Comparison of ENCODE assay signal across 10 mouse cellular contexts in the genomic region with DNA sequence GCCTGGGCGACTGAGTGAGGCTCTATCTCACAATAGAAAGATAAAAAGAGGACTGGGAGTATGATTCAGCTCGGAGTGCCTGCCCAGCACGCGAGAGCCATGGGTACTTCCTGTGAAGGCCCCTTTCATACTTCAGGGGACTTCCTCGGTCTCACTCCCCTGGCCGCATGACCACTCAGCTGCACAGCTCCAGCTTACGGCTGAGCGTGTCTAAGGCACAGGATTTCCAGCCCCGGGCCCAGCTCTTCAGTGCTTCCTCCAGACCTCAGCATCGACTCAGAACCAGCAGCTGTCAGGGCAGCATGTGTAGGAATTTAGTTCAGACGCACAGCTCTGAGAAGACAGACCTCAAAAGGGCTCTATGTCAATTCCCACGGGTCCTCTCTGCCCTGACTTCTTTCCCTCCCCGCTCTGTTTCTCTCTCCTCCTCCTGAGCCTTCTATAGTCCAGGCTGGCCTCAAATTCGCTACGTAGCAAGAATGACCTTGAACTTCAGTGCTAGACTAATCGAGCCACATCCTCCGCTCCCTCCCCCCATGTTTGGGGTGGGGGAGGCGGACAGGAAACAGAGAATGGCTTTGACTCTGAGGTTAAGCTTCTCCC.
DNase-seq lines count a peak whose midpoint lies in the region; ATAC-seq and TF ChIP-seq lines count a peak whose summit lies in the region.
"Had no signal": no experiment of that assay in that cellular context is flagged by ENCODE, and none has a peak within 500 bp of the region (broad histone marks: within the 10 kb centered on the region; RNA-seq: fewer than 3 reads in every experiment).

No protein-coding gene starts in this region.

- peaks cover 16% of the 10 kb centered on the region for H3K36me3 ChIP-seq in heart, embryonic 11.5 days (ENCODE audit: control insufficient read depth, insufficient read depth, low read length)
- peaks cover 2% of the 10 kb centered on the region; the same call in 1 of the 2 replicates for H3K36me3 ChIP-seq in ES-E14 (ENCODE audit: control insufficient read depth, insufficient read depth, low read length, poor library complexity, severe bottlenecking)
- peaks cover 29% of the 10 kb centered on the region for H3K36me3 ChIP-seq in hindbrain, embryonic 10.5 days
- H3K36me3 ChIP-seq in limb, embryonic 14.5 days (ENCODE audit: control insufficient read depth, insufficient read depth, low read length), result peaks cover 16% of the 10 kb centered on the region; the same call in 1 of the 2 replicates

- no peaks in the 10 kb centered on the region for H3K9me3 ChIP-seq in heart, embryonic 11.5 days (replicated peaks; ENCODE audit: control insufficient read depth, low read length)
- no peaks in the 10 kb centered on the region for H3K9me3 ChIP-seq in ES-E14 (ENCODE audit: control insufficient read depth, insufficient read depth, low read depth, low read length)
- no peaks in the 10 kb centered on the region for H3K9me3 ChIP-seq in hindbrain, embryonic 10.5 days
- no peaks in the 10 kb centered on the region for H3K9me3 ChIP-seq in limb, embryonic 14.5 days (ENCODE audit: control insufficient read depth, low read length)

- no peak overlapping the region for H3K4me3 ChIP-seq in heart, embryonic 11.5 days (ENCODE audit: low read depth, low read length)
- peak overlapping the region in 1 of 2 experiments; percentile 1; a peak in 2 of 4 replicates for H3K4me3 ChIP-seq in ES-E14 (ENCODE audit: insufficient read depth in 1 of 2, low read depth in 1 of 2, low read length in 2 of 2, poor library complexity in 1 of 2, severe bottlenecking in 1 of 2)
- H3K4me3 ChIP-seq in hindbrain, embryonic 10.5 days, result no peak overlapping the region
- no peak overlapping the region for H3K4me3 ChIP-seq in limb, embryonic 14.5 days (replicated peaks; ENCODE audit: low read length)

- no peak for DNase-seq in heart, postnatal 25 days (ENCODE audit: low spot score)
- DNase-seq in ES-E14 (ENCODE audit: low read depth, low spot score), result no peak
- DNase-seq in hindbrain, embryonic 10.5 days (ENCODE audit: low spot score), result peak; percentile 36
- DNase-seq in limb, embryonic 14.5 days (ENCODE audit: low spot score), result peak; percentile 46
- DNase-seq in retina, postnatal 1 day, result peak; percentile 25
- DNase-seq in urinary bladder, adult 18-20 months (ENCODE audit: low spot score in 2 of 2), result no peak
- DNase-seq in gastrocnemius, postnatal 14 days, result no peak

- intact Hi-C loops in heart, postnatal 25 days (cut with DNase I), result no loop called here
- intact Hi-C loops in gastrocnemius, postnatal 14 days (cut with DNase I; ENCODE audit: low total_unique reads), result no loop called here

- in situ Hi-C loops in ES-E14 (cut with MboI; ENCODE audit: low sequenced_read_pairs in 2 of 2, unreplicated experiment in 2 of 2), result no loop called here

- peak; percentile 55 for ATAC-seq in heart, embryonic 11.5 days (replicated peaks; ENCODE audit: insufficient number of reproducible peaks, low FRiP score, low TSS enrichment)
- ATAC-seq in limb, embryonic 14.5 days (ENCODE audit: low FRiP score, low read depth), result peak; percentile 68; the same call in 1 of the 2 replicates
- ATAC-seq: Patski had no signal

- H3K27ac ChIP-seq in heart, embryonic 11.5 days (ENCODE audit: low read depth, low read length), result peak overlapping the region; percentile 50
- H3K27ac ChIP-seq in ES-E14 (ENCODE audit: insufficient read depth, low read depth, low read length, poor library complexity, severe bottlenecking), result no peak overlapping the region; the same call in 1 of the 2 replicates
- H3K27ac ChIP-seq in hindbrain, embryonic 10.5 days, result peak overlapping the region; percentile 80
- peak overlapping the region; percentile 53 for H3K27ac ChIP-seq in limb, embryonic 14.5 days (replicated peaks; ENCODE audit: low read depth, low read length)
- H3K27ac ChIP-seq: macrophage had no signal

- H3K9ac ChIP-seq in heart, embryonic 11.5 days (ENCODE audit: low read depth, low read length), result peak overlapping the region; percentile 12
- H3K9ac ChIP-seq in ES-E14 (ENCODE audit: insufficient read depth, low read depth, low read length, poor library complexity, severe bottlenecking), result 0 out of 2 replicates have a peak overlapping the region, but pooled peaks have one; percentile 7
- H3K9ac ChIP-seq in limb, embryonic 14.5 days (ENCODE audit: low read depth, low read length, severe bottlenecking), result no peak overlapping the region

- peaks cover 16% of the 10 kb centered on the region for H3K4me1 ChIP-seq in heart, embryonic 11.5 days (ENCODE audit: control insufficient read depth, insufficient read depth, low read length)
- peaks cover 3 to 21% of the 10 kb centered on the region in 2 experiments; a peak in 3 of 4 replicates for H3K4me1 ChIP-seq in ES-E14 (ENCODE audit: control insufficient read depth in 2 of 2, insufficient read depth in 2 of 2, low read length in 2 of 2, poor library complexity in 1 of 2)
- H3K4me1 ChIP-seq in hindbrain, embryonic 10.5 days (replicated peaks), result peaks cover 32% of the 10 kb centered on the region
- H3K4me1 ChIP-seq in limb, embryonic 14.5 days (ENCODE audit: control insufficient read depth, insufficient read depth, low read length), result peaks cover 10% of the 10 kb centered on the region; the same call in 1 of the 2 replicates

- H3K4me2 ChIP-seq in heart, embryonic 11.5 days, result no peak overlapping the region
- no peak overlapping the region for H3K4me2 ChIP-seq in limb, embryonic 14.5 days (replicated peaks; ENCODE audit: low read depth, low read length, severe bottlenecking)

- WGBS in heart, embryonic 11.5 days (ENCODE audit: insufficient replicate concordance), result 33% methylated on average over 18 of the region's 18 CpGs
- WGBS in hindbrain, embryonic 10.5 days, result 56% methylated on average over 18 of the region's 18 CpGs
- 48% methylated on average over 18 of the region's 18 CpGs for WGBS in limb, embryonic 14.5 days

- H3K27me3 ChIP-seq in heart, embryonic 11.5 days (ENCODE audit: control insufficient read depth, insufficient read depth, low read length), result no peaks in the 10 kb centered on the region
- H3K27me3 ChIP-seq in hindbrain, embryonic 10.5 days (ENCODE audit: insufficient read depth, poor library complexity, severe bottlenecking), result no peaks in the 10 kb centered on the region
- H3K27me3 ChIP-seq in limb, embryonic 14.5 days (ENCODE audit: control insufficient read depth, insufficient read depth, low read length), result no peaks in the 10 kb centered on the region
- H3K27me3 ChIP-seq: Patski had no signal

- no peak for TF ChIP-seq POLR2A in limb, embryonic 14.5 days (IDR thresholded peaks at IDR 0.05; ENCODE audit: borderline replicate concordance, extremely low read depth, insufficient read depth, insufficient read length)

TF ChIP-seq in ES-E14, 5 proteins besides CTCF, POLR2A, EP300 and RAD21:
- TF ChIP-seq ZC3H11A (IDR thresholded peaks at IDR 0.05; ENCODE audit: borderline replicate concordance, low read depth, low read length) (no peak), MAFK (IDR thresholded peaks at IDR 0.05; ENCODE audit: insufficient read depth, low read depth, low read length) (no peak), ZNF384 (IDR thresholded peaks at IDR 0.05; ENCODE audit: low read depth, low read length) (no peak), HCFC1 (IDR thresholded peaks at IDR 0.05; ENCODE audit: borderline replicate concordance, insufficient read depth, low read length) (no peak)
TF ChIP-seq in ES-E14: peak in this region for 0.

Comparison
In these comparisons a context has a peak if more than half of its experiments do, and no peak if none do; other contexts are left out.
1. DNase-seq: peak in hindbrain, embryonic 10.5 days (single experiment), limb, embryonic 14.5 days (single experiment) and retina, postnatal 1 day (single experiment); none in heart, postnatal 25 days (single experiment), ES-E14 (single experiment), urinary bladder, adult 18-20 months (0 of 2) and gastrocnemius, postnatal 14 days (single experiment).